Mouse (Mus musculus): ENCODE measurements at regions not wholly inside any gene's neighbourhood (a gene's known extent, or its start where the extent isn't known, plus 50 kb on each side); places are given as distances from the start of the nearest gene placed in this dataset.
"Not testable (repeated sequence)": the region's sequence is repeated elsewhere in the genome, so short reads cannot be mapped to it uniquely, and the experiment has no call there.

DNA sequence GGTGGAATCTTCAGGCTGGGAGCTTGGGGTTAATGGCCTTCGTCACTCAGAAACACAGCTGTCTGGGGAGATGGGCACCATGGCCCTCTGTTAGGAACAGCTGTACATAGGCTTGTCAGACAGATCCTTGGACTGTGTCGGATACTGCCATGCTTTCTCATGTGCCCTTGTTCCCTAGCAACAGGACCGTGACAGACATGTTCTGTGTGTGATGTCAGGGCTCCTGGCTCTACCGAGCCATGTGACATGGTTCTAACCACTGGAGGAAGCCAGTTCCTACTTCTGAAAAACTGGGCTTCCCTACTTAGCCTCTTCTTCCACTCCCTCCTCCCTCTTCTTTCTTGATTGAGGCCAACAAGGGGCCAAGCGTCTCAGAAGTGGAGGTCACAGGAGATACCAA, 232.7 kb downstream of the Prex1 start:
- in situ Hi-C loops (cut with MboI, MseI): loop anchor here in 1 of 2 experiments (5.0 to 25.0 kb wide), 2 partner anchors 76 to 1556 kb away; no protein-coding TSS in a partner anchor

DNA sequence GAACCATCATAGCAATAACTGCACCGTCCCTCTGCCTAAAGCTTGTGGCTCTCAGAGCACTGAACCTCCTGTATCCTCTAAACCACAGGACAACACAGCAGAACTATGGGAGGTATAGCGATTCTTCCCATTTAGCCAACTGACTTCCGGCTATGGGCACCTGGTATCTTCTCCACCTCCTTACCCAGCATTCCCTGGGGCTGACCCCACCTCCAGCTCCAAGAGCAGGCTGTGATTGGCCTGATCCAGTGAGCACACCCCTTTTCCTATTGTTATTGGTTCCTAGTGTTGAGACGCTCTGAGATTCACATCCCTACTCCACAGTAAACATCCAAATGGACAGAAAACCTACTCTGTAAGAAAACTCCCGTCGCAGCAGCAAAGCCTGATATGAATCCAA, 236.7 kb downstream of the Prex1 start:
- in situ Hi-C loops (cut with MboI, MseI): loop anchor here in 1 of 2 experiments (25.0 kb wide), 1 partner anchor 1560 kb away; no protein-coding TSS in a partner anchor

DNA sequence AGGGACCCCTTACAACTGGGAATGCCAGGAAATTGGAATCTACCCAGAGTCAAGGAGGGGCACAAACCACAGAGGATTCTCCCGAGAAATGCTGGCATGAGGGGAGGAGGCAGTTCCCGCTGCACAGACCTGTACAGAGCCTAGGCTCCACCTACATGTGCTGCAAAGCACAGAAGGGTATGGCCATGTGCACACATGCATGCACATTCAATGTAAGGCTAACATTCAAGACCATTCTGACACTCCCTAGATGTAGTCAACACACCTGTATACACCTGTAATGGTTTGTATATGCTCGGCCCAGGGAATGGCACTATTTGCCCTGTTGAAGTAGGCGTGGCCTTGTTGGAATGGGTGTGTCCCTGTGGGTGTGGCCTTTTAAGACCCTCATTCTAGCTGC, 238.0 kb downstream of the Prex1 start:
- in situ Hi-C loops (cut with MboI, MseI): loop anchor here in 1 of 2 experiments (25.0 kb wide), 1 partner anchor 1562 kb away; no protein-coding TSS in a partner anchor

- in situ Hi-C loops (cut with MboI, MseI): no loop called here
Observed at GRCm38 (mm10) chr2:166474601-166475000, 239.0 kb downstream of the Prex1 start.

DNA sequence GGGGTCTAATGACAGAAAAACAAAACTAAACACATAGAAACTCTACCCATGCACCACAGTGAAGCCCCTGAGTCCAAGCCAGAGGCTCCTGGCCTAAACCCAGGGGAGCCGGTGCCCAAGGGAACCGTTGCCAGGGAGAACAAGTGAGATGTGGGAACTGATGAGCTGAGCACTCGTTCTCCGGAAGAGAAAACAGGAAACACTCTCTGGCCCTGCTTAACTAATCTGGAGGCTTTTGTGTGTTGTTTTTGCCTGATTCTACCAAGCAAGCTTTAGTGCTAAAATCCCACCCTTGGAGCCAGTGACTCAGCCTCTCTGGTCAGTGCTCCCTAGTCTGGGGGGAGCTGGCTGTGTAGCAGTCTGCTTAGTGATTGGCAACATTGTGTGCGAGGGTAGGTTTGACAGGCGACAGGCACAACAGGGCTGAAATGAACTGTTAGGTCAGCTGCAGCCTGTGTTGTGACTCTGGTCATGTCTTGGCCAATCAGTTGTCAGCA, 242.3 kb downstream of the Prex1 start:
- in situ Hi-C loops (cut with MboI, MseI): no loop called here

DNA sequence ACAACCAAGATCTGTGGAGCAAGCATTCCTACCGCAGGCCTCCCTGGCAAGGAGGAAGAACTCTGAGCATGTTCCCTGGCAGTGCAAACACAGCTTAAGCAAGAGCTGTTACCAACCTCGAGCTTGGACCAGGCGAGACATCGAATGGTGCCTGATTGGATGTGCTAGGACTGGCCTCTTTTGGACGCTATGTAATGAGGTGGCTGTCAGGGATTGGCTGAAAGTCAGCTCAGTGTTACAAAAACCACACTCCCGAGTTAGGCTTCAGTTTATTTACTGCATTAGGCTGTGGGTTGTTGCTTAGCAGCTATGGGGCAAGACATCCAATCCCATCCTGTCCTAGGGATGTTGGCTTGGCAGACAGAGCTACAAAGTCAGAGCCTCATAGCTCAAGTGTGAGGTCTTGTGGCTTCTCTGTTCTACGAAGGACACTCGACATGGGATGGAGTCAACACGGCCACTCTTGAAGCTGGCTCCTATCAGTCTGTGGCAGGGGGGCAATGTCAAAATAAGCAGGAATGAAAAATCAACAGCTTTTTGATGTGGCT, 244.5 kb downstream of the Prex1 start:
- in situ Hi-C loops (cut with MboI, MseI): no loop called here

- in situ Hi-C loops (cut with MboI, MseI): no loop called here
Observed at GRCm38 (mm10) chr2:166467137-166467536, 246.5 kb downstream of the Prex1 start.

DNA sequence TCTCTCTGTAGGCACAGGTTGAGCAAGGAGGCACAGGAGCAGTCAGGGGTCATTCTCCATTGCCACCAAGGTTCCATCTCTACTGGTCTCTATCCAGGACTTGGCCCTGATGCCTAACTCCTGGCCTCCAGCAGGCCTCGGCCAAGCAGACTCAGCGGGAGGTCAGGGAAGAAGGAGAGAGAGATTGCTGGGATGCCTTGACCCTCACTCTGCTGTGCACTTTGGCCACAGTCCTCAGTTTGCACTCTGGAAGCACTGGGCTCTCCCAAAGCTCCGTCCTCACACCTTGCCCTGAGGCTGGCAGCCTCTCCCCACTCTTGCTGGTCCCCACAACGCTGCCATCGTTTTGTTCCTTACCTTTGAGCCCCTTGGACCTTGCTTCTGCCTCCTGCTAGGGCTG, 248.1 kb downstream of the Prex1 start:
- in situ Hi-C loops (cut with MboI, MseI): no loop called here

DNA sequence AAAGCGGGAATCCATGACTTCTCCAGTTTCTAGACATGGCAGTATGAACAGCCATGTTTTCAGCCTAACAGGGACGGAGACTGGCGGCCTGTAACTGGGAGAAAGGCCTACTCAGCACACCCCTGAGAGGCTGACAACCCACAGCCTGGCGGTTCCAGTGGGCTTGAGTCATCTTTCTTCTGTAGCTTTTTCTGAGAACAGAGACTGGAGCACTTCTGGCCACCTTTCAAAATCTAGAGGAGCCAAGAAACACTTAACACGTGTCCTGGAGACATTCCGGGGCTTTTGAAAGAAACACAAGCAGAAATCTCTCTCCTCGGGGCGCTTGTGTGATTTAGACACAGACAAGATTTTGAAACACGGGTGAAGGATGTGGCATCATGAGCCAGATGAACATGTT, 250.1 kb downstream of the Prex1 start:
- in situ Hi-C loops (cut with MboI, MseI): no loop called here

GRCm38 (mm10) chr2:166461956-166462355, 251.7 kb downstream of the Prex1 start:
- in situ Hi-C loops (cut with MboI, MseI): no loop called here

GRCm38 (mm10) chr2:166461103-166461502, 252.5 kb downstream of the Prex1 start:
- in situ Hi-C loops (cut with MboI, MseI): no loop called here

- in situ Hi-C loops (cut with MboI, MseI): loop anchor here in 1 of 2 experiments (10.0 kb wide), 1 partner anchor 1815 kb away; no protein-coding TSS in a partner anchor
Observed at GRCm38 (mm10) chr2:166459955-166460354, 253.7 kb downstream of the Prex1 start.

DNA sequence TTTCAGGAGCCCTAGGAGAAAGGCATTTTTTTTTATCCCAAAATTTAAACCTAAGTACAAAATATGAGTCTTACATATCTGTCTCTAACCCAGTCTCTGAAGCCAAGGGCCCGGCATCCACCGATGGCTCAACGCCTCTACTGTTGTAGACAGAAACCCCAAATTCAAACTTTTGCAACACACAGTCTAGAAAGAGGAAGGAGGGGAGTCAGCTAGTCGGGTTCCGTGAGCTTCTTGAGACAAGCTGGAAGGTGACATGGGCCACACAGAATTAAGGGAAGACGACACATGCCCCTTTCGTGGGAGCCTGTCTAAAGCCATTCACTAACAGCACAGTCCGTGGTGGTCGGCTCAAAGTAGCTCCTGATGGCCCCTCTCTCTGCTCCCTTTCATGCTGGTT, 254.7 kb downstream of the Prex1 start:
- in situ Hi-C loops (cut with MboI, MseI): loop anchor here in 1 of 2 experiments (10.0 kb wide), 1 partner anchor 1816 kb away; no protein-coding TSS in a partner anchor

GRCm38 (mm10) chr2:166457381-166458172, 256.1 kb downstream of the Prex1 start:
- in situ Hi-C loops (cut with MboI, MseI): loop anchor here in 1 of 2 experiments (10.0 kb wide), 1 partner anchor 1817 kb away; no protein-coding TSS in a partner anchor

- in situ Hi-C loops (cut with MboI, MseI): loop anchor here (5.0 to 10.0 kb wide), 2 partner anchors 172 to 1820 kb away; no protein-coding TSS in a partner anchor
Observed at GRCm38 (mm10) chr2:166454160-166454888, 259.3 kb downstream of the Prex1 start.

DNA sequence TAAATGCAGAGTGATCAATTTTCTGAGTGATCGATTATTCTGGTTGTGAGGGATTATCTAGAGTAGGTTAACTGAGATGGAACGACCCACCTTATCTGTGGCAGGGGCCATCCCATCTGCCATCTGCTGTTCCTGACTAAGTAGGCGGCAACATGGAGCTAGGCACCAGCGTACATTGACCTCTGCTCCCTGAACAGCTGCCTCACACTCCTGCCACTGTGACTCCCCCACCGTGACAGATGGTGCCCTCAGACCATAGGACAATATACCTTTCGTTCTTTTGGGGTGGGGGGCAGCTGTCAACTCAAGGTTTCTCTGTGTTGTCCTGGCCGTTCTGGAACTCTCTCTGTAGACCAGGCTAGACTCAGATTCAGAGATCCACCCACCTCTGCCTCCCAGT, 262.7 kb downstream of the Prex1 start:
- in situ Hi-C loops (cut with MboI, MseI): loop anchor here (5.0 to 10.0 kb wide), 2 partner anchors 169 to 1824 kb away; no protein-coding TSS in a partner anchor

DNA sequence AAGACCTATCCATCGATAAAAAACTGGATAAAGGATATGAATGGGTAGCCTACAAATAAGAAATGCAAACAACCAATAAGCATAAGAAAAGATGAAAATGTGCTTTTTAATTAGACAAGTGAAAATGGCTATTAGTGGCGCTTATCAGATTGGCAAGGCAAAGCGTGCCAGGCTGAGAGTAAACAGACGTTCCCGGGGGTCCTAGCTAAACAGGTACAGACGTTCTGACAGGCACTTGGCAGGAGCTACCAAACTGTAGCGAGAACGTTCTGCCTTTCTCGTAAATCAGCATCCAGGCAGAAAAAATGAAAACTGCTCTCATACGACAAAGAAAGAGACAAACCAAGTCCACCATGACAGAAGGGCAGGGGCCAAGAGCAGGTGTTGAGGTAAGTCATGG, 263.3 kb downstream of the Prex1 start:
- in situ Hi-C loops (cut with MboI, MseI): loop anchor here (5.0 to 10.0 kb wide), 2 partner anchors 168 to 1824 kb away; no protein-coding TSS in a partner anchor

- in situ Hi-C loops (cut with MboI, MseI): no loop called here
Observed at GRCm38 (mm10) chr2:166448724-166449123, 264.9 kb downstream of the Prex1 start.

- in situ Hi-C loops (cut with MboI, MseI): no loop called here
Observed at GRCm38 (mm10) chr2:166448161-166448560, 265.5 kb downstream of the Prex1 start.

DNA sequence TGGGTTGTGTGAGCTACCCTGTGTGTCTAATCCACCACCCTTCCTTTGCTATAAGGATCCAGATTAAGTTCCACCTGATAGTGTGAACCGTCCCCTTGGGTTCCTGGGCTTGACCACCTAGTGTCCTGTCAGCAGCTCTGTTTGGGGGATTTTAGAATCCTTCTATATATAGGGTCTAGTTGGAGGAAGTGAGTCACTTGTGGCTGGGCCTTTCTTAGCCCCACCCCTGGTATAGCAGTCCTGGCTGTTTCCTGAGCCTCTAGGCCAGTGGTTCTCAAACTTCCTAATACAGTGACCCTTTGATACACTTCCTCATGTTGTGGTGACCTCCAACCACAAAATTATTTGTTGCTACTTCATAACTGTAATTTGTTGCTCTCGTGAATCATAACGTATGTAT, 267.1 kb downstream of the Prex1 start:
- in situ Hi-C loops (cut with MboI, MseI): no loop called here

DNA sequence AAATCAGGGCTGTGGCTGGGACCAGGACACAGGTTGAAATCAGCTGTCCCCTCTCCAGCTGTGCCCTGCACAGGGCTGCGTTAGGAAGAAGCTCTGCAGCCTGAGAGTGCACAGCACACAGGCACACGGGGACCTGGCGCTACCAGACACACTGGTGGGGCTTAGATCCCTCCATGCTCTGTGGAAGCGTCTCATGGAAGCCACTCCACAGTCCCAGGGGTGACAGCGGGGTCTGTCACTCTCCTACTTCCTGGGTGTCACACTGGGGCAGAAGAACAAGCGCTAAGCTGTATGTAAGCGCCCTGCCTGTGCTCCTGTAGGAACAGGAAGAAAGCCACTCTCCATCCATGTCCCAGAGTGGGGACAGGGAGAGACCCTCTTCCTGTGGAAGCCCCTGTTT, 267.8 kb downstream of the Prex1 start:
- in situ Hi-C loops (cut with MboI, MseI): not testable (repeated sequence)

GRCm38 (mm10) chr2:166442997-166443396, 270.6 kb downstream of the Prex1 start:
- in situ Hi-C loops (cut with MboI, MseI): no loop called here
